Mouse (Mus musculus) liver, postnatal 0 days (tissue): ENCODE data around the gene Zfp462.

Source experiments
- CTCF ChIP-seq: sonication (generic); IDR thresholded peaks from 2 replicates; pipeline ENCODE4 v1.5.1; 2016; ENCODE audit warnings: antibody characterized with exemption, low read depth
- EP300 ChIP-seq: IDR thresholded peaks from 2 replicates; pipeline ENCODE4 v1.6.1; 2016; ENCODE audit warnings: antibody characterized with exemption, low read depth, mild to moderate bottlenecking

DNA sequence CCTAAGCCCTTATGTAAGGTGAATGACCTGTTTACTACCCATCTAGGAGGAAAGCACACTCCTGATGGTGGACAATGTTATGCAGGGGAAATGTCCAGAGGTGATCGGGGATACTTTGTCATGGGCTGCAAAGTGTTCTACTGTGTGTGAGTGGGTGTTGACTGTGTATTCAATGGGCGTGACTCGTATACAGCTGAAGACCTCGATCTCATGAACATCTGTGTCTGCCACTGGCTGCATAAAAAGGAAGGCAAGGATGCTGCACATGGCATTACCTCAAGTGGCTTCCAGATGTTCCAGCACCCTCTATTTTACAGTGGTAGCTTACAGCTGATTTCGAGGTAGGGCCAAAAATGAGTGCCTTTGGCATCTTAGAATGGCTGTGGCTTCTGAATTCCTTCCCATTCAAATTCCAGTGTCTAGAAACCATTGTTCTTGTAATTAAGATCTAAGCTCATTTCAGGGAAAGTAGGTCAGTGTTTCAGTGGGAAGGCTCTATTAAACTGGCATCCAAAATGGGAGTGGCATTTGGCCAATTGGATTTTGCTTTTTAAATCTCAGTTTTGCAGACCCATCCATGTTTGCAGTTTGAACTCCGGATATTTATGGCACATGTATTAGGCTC, 96.4 kb downstream of the Zfp462 start:
- TF ChIP-seq CTCF: no peak
- TF ChIP-seq EP300: no peak
